Mouse (Mus musculus): ENCODE results near the gene Hsd17b3.

DNA sequence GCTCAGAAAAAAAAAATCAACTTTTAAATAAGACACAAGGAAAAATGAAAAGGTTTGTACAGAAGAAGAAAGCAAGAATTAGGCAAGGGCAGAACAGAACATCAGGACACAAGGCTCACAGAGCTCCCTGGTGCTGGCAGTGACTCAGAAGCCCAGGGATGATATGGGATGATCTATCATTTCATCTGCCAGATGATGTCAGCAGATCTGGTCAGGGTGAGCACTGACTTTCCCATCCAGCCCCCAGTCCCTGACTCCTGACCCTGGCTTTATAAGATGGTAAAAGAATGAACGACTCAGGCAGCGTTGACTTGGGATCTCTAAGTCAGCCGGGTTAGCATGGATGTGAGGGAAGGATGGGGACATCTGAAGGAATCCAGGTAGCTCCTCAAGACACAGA lies 5.7 kb downstream of the Hsd17b3 start:
- TF ChIP-seq CTCF (IDR thresholded peaks at IDR 0.05), result no peak
- TF ChIP-seq EP300 (IDR thresholded peaks at IDR 0.05; ENCODE audit: insufficient read depth, low read depth, low read length), result no peak
- no peak for TF ChIP-seq POLR2A (IDR thresholded peaks at IDR 0.05; ENCODE audit: insufficient read depth, low read depth, low read length)
